Mouse (Mus musculus) stomach, embryonic 16.5 days (tissue): ENCODE measurements around the gene Nubpl. TPM values are rescaled to one million over a fixed set of nuclear protein-coding genes. Genes with fewer than 3 reads are reported as not detected.

Source experiments
- ATAC-seq: fragments of 200-750 bp; cut with Nextera tagmentation; 2 replicates; pipeline ENCODE4 v1.8.0; 2017; ENCODE audit warnings: moderate number of reproducible peaks, moderate TSS enrichment; ENCODE audit not compliant: insufficient read depth, low FRiP score
- H3K27ac ChIP-seq: fragments of 300-500 bp; sonication (generic); 2 replicates; pipeline ENCODE4 v1.5.1; 2014; ENCODE audit warnings: low read length
- H3K27me3 ChIP-seq: fragments of 300-500 bp; sonication (generic); 2 replicates; pipeline ENCODE4 v1.6.1; 2014; ENCODE audit warnings: low read length, control low read depth, mixed read lengths; ENCODE audit not compliant: control insufficient read depth, insufficient read depth
- H3K36me3 ChIP-seq: fragments of 300-500 bp; sonication (generic); 2 replicates; pipeline ENCODE4 v1.6.1; 2014; ENCODE audit warnings: low read length; ENCODE audit not compliant: control insufficient read depth, insufficient read depth
- H3K4me1 ChIP-seq: fragments of 300-500 bp; sonication (generic); 2 replicates; pipeline ENCODE4 v1.6.1; 2014; ENCODE audit warnings: low read length, control low read depth, mixed read lengths; ENCODE audit not compliant: control insufficient read depth, insufficient read depth
- H3K4me2 ChIP-seq: fragments of 300-500 bp; sonication (generic); 2 replicates; pipeline ENCODE4 v1.6.1; 2014; ENCODE audit warnings: low read depth, low read length, mixed read lengths
- H3K4me3 ChIP-seq: fragments of 300-500 bp; sonication (generic); replicated peaks from 2 replicates; pipeline ENCODE4 v1.5.1; 2014; ENCODE audit warnings: mild to moderate bottlenecking, low read length
- H3K9ac ChIP-seq: fragments of 300-500 bp; sonication (generic); 2 replicates; pipeline ENCODE4 v1.6.1; 2014; ENCODE audit warnings: low read length
- H3K9me3 ChIP-seq: fragments of 300-500 bp; sonication (generic); replicated peaks from 2 replicates; pipeline ENCODE4 v1.6.1; 2016; ENCODE audit warnings: low read length, control low read depth; ENCODE audit not compliant: control insufficient read depth
- WGBS: fragments of 180-500 bp; shearing (Covaris S2); extraction: QIAGEN DNeasy Blood & Tissue Kit; methylation state at CpG from one replicate; pipeline ENCODE4 v1.1.7; 2014; 5-methylcytosine and 5-hydroxymethylcytosine counted together
- polyA plus RNA-seq: library from polyadenylated mRNA; unstranded; fragments of >200 nt; fragmentation: Nextera tagmentation; extraction: Ambion mirVana; gene quantifications from 2 replicates; pipeline ENCODE4 v1.2.1, GENCODE M21; 2015

Nubpl gene
- polyA plus RNA-seq, 1 experiment from 2014 or later, result 9.6 TPM

GRCm38 (mm10) chr12:52146639-52147038 lies 49.1 kb downstream of the Nubpl start:
- Histone ChIP-seq H3K4me1 (no peaks in the 10 kb centered on the region), H3K4me2 (no peak overlapping the region), H3K4me3 (no peak overlapping the region), H3K27ac (no peak overlapping the region), H3K27me3 (no peaks in the 10 kb centered on the region), H3K9ac (no peak overlapping the region), H3K36me3 (no peaks in the 10 kb centered on the region), H3K9me3 (no peaks in the 10 kb centered on the region)
- WGBS, result 88% methylated on average over 2 of the region's 2 CpGs
- ATAC-seq, result no peak

GRCm38 (mm10) chr12:52149448-52149847 lies 51.9 kb downstream of the Nubpl start:
- H3K27ac ChIP-seq, result no peak overlapping the region
- no peaks in the 10 kb centered on the region for H3K4me1 ChIP-seq
- ATAC-seq, result no peak
- no peaks in the 10 kb centered on the region for H3K9me3 ChIP-seq
- no peaks in the 10 kb centered on the region for H3K27me3 ChIP-seq
- no peaks in the 10 kb centered on the region for H3K36me3 ChIP-seq
- no peak overlapping the region for H3K4me3 ChIP-seq
- WGBS, result 67% methylated on average over 3 of the region's 3 CpGs
- no peak overlapping the region for H3K9ac ChIP-seq
- no peak overlapping the region for H3K4me2 ChIP-seq

GRCm38 (mm10) chr12:52152071-52152470 lies 54.5 kb downstream of the Nubpl start:
- Histone ChIP-seq H3K36me3 (no peaks in the 10 kb centered on the region), H3K4me1 (no peaks in the 10 kb centered on the region), H3K9ac (no peak overlapping the region), H3K4me2 (no peak overlapping the region), H3K9me3 (no peaks in the 10 kb centered on the region), H3K27ac (no peak overlapping the region), H3K27me3 (no peaks in the 10 kb centered on the region), H3K4me3 (no peak overlapping the region)
- no peak for ATAC-seq
- 95% methylated on average over 3 of the region's 3 CpGs for WGBS

- H3K4me2 ChIP-seq, result no peak overlapping the region
- no peaks in the 10 kb centered on the region for H3K9me3 ChIP-seq
- no peak overlapping the region for H3K4me3 ChIP-seq
- H3K4me1 ChIP-seq, result no peaks in the 10 kb centered on the region
- no peaks in the 10 kb centered on the region for H3K27me3 ChIP-seq
- no peak overlapping the region for H3K9ac ChIP-seq
- H3K27ac ChIP-seq, result no peak overlapping the region
- H3K36me3 ChIP-seq, result no peaks in the 10 kb centered on the region
- ATAC-seq, result no peak
- WGBS, result 82% methylated on average over 4 of the region's 4 CpGs
Measured at GRCm38 (mm10) chr12:52154906-52155305, 57.4 kb downstream of the Nubpl start.

GRCm38 (mm10) chr12:52164414-52164813 lies 66.9 kb downstream of the Nubpl start:
- Histone ChIP-seq H3K9ac (no peak overlapping the region), H3K4me3 (no peak overlapping the region), H3K27me3 (no peaks in the 10 kb centered on the region), H3K4me1 (no peaks in the 10 kb centered on the region), H3K36me3 (no peaks in the 10 kb centered on the region), H3K27ac (no peak overlapping the region), H3K4me2 (no peak overlapping the region), H3K9me3 (no peaks in the 10 kb centered on the region)
- no peak for ATAC-seq

- H3K9ac ChIP-seq, result no peak overlapping the region
- H3K36me3 ChIP-seq, result no peaks in the 10 kb centered on the region
- H3K27me3 ChIP-seq, result no peaks in the 10 kb centered on the region
- WGBS, result 69% methylated on average over 1 of the region's 1 CpGs
- H3K27ac ChIP-seq, result no peak overlapping the region
- ATAC-seq, result no peak
- H3K9me3 ChIP-seq, result no peaks in the 10 kb centered on the region
- H3K4me2 ChIP-seq, result no peak overlapping the region
- H3K4me1 ChIP-seq, result no peaks in the 10 kb centered on the region
- no peak overlapping the region for H3K4me3 ChIP-seq
Measured at GRCm38 (mm10) chr12:52186205-52186793, 88.8 kb downstream of the Nubpl start.

- WGBS, result 69% methylated on average over 5 of the region's 5 CpGs
- Histone ChIP-seq H3K27me3 (no peaks in the 10 kb centered on the region), H3K27ac (no peak overlapping the region), H3K9me3 (no peaks in the 10 kb centered on the region), H3K4me2 (no peak overlapping the region), H3K4me3 (no peak overlapping the region), H3K9ac (no peak overlapping the region), H3K36me3 (no peaks in the 10 kb centered on the region), H3K4me1 (no peaks in the 10 kb centered on the region)
- no peak for ATAC-seq
Measured at GRCm38 (mm10) chr12:52186963-52187590, 89.5 kb downstream of the Nubpl start.

GRCm38 (mm10) chr12:52198471-52198870 lies 100.9 kb downstream of the Nubpl start:
- no peaks in the 10 kb centered on the region for H3K4me1 ChIP-seq
- no peak overlapping the region for H3K9ac ChIP-seq
- H3K27me3 ChIP-seq, result no peaks in the 10 kb centered on the region
- no peaks in the 10 kb centered on the region for H3K36me3 ChIP-seq
- H3K4me3 ChIP-seq, result no peak overlapping the region
- no peak for ATAC-seq
- no peak overlapping the region for H3K4me2 ChIP-seq
- no peak overlapping the region for H3K27ac ChIP-seq
- no peaks in the 10 kb centered on the region for H3K9me3 ChIP-seq
- WGBS, result 76% methylated on average over 4 of the region's 4 CpGs

- Histone ChIP-seq H3K4me3 (no peak overlapping the region), H3K4me2 (no peak overlapping the region), H3K27ac (no peak overlapping the region), H3K9ac (no peak overlapping the region), H3K27me3 (no peaks in the 10 kb centered on the region), H3K4me1 (no peaks in the 10 kb centered on the region), H3K36me3 (no peaks in the 10 kb centered on the region), H3K9me3 (no peaks in the 10 kb centered on the region)
- no peak for ATAC-seq
- WGBS, result 77% methylated on average over 3 of the region's 3 CpGs
Measured at GRCm38 (mm10) chr12:52209121-52209610, 111.6 kb downstream of the Nubpl start.
